Mouse (Mus musculus) kidney, postnatal 4 days (tissue): ENCODE data around the gene Lpcat3.
A peak's percentile ranks its signal among the peaks of the same experiment; 100 is the strongest.
"Not testable (repeated sequence)": the region's sequence is repeated elsewhere in the genome, so short reads cannot be mapped to it uniquely, and the experiment has no call there.

Source experiments
- DNase-seq, 2 experiments: peaks; one replicate each; pipeline ENCODE4 v3.0.0; 2021; ENCODE audit warnings: mixed read lengths in 2 of 2

Lpcat3 gene

DNA sequence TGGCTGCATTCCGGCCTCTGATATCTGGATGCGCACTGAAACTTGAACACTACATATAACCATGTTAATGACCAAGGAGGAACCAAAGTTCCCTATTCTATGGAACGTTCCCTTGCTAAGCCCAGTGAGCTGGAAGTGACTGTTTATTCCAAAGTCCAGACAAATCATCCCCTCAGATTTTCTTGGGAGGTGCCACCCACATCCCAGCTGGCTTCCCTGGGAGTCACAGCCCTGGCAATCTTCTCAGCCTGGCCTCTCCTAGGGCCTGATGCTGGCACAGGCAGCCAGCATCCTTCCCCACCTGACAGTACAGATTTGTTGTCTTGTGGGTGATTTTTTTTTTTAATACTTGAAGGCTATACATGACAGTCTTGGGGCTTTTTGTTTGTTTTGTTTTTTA is 16.7 kb downstream of the Lpcat3 start:
- DNase-seq, result no peak

DNA sequence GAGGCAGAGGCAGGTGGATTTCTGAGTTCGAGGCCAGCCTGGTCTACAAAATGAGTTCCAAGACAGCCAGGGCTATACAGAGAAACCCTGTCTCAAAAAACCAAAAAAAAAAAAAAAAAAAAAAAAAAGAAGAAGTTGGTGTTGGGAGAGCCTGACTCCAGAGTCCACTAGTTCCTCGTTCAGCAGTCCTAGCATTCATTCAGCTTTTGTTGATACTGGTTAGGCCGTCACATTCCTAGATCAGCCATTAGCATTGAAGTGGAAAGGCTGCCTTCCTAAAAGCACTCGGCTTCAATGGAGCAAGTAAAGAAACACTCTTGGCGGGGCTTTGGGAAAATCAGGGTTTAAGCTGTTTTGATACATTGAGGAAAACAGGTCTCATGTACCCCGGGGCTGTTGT is 19.5 kb downstream of the Lpcat3 start:
- not testable (repeated sequence) for DNase-seq

DNA sequence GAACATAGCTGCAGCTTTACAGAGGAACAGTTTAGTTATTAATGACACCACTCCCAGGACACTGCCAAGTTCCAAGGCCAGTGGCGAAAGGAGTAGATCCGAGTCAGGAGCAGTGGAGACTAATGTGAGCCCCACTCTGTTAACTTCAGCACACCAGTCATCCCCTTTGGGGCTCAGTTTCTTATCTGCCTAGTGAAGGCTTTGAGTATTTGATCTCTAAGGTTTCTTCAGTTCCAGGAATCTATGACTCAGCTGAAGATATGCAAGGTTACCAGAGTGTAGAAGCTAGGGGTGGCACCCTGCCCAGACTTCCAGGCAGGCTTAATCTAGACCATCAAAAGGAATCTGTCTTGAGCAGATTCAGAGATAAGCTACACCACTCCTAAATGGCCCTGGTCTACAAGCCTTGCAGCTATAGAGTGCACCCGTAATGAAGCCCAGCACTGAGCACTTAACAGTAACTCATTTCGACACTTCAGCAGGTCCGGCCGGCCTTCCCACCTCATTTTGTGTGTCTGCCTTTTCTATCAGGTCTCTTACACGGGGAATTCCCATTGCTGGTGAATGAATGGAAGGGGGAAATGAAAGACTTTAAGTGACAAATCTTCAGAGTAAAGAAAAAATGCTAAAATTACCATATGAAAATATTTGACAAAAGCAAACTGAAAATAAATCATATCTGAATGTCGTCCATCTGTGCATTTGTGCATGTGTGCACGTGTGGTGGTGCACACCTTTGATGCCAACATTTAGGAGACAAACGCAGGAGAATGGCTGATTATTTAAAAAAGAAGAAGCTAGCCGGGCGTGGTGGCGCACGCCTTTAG is 21.0 kb downstream of the Lpcat3 start:
- DNase-seq, result peak; percentile 56 to 75

DNA sequence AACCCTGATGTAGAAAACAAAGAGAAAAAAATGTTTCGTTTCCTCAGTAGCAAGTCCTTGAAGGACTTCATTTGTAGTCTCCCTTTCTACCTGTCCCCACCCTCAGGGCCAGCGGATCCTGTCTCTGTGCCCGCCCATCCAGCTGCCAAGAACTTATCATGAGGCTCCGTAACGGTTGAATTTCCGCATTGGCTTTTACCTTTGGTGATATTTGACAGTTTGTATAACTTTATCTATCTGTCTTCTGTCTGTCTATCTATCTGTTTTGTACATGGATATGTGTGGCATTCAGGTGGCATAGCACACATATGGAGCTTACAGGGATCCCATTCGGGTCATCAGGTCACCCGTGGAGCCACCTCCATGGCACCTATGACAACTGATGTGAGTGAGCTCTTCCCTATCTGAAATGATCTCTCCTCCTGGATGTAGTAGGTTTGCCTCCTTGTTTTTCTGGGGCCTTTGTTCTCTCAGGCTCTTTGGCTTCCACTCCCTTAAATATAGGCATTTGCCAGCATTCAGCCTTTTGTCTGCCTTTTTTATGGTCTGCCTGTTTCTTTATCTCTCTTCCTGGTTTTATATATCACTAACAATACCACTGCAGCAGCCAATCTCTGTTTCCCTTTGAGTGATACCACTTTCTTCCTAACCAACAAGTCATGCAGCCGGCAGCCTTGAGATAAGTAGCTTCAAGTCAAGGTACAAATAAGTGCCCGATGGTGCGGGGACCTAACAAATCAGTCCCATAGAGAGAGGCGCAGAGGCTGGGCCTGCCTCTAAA is 23.0 kb downstream of the Lpcat3 start:
- no peak for DNase-seq

DNA sequence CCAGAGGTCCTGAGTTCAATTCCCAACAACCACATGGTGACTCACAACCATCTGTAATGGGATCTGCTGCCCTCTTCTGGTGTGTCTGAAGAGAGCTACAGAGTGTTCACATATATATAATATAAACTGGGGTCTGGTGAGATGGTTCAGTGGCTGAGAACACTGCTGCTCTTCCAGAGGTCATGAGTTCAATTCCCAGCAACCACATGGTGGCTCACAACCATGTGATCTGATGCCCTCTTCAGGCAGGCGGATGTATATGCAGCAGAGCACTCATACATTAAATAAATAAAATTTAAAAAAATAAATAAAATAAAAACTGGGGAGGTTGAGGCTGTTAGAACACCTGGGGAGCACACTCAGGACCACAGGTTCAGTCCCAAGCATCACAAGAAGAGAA is 23.8 kb downstream of the Lpcat3 start:
- DNase-seq, result not testable (repeated sequence)

DNA sequence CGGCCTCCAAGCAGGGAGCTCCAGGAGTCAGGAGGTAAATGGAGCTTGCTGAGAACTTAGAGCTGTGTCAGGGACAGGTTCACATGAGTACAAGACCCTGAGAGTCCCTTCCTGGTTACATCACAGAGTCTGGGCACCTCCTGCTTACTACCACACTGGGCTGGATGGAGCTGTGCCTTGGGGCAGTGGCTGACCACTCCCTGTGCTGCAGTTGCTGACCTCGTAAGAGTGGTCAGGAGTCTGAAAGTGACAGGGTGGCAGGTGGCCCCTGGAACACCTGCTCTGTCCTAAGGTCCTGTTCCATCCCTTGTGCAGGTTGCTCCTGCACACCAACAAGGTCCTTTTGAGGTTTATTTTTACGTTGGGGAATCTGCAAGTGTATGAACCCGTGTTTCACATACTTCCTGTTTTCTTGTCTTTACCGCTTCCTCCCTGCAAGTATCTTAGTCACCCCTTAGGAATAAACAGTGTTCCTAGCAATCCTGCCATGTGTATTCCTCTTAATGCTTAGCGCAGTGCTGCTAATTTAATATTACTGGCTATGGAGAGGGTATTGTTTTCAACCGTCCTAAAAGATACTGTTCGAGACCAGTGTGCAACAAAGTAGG is 25.4 kb downstream of the Lpcat3 start:
- DNase-seq, result no peak

DNA sequence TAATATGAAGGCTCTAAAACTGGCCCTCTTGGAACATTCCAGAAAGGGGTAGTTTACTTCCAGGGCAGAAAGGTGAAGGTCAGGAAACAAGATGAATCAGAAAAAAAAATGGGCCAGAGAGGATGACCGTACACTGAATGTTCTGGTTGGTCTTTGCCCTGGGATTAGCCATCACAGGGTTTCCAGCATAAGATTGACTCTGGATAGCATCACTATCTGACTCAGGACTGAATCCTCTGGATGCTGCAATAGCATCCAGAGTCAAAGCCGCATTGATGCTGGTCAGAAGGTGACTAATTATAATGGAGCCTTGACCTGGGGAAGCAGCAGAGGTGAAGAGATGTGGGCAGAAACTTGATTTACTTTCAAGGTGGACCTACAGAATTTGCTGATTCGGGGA is 26.2 kb downstream of the Lpcat3 start:
- DNase-seq, result no peak

DNA sequence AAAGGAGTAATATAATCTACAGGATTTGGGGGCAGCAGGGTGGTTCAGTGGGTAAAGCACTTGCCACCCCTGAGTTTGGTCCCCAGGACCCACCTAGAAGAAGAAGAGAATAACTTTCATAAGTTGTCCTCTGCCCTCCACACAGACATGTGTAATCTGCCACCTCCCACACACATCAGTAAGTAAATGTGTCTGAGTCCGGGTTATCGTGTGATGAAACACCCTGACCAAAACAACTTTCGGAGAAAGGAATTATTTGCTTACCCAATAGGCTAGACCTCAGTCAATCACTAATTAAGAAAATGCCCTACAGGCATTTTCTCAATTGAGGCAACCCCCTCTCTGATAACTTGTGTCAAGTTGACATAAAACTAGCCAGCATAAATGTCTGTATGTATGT is 27.7 kb downstream of the Lpcat3 start:
- no peak for DNase-seq

DNA sequence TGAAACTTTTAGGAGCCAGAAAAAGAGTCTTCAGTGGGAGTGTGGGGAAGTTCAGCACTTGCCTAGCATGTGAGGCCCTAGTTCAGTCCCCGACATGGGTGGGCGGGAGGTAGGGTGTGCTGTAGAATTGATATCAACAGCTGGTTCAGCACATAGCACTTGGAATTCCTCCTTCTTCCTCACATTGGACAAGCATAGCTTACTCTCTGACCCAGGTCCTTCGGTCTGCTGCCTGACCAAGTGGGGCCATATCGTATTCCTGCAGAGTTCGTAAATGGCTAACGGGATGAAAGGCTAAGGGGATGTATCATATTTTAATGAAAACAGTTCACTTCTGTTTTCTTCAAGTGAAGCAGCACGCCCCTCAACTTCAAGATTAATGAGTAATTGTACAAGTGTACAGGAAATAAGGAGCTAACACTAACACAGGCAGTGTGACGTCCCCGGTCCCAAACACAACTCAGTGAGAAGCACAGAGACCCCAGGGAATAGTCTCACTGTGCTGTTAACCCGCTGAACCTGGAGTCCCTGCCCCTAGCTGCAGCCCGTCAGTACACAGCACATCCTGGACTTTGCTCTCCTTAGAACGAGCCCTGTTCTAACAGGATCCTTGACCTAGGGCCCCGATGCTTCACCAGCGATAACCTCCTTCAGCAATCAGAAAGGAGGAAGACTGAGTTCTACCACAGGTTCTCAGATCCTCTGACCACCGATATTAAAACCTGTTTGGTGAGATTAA is 30.6 kb downstream of the Lpcat3 start:
- DNase-seq, result peak; percentile 35 to 49

DNA sequence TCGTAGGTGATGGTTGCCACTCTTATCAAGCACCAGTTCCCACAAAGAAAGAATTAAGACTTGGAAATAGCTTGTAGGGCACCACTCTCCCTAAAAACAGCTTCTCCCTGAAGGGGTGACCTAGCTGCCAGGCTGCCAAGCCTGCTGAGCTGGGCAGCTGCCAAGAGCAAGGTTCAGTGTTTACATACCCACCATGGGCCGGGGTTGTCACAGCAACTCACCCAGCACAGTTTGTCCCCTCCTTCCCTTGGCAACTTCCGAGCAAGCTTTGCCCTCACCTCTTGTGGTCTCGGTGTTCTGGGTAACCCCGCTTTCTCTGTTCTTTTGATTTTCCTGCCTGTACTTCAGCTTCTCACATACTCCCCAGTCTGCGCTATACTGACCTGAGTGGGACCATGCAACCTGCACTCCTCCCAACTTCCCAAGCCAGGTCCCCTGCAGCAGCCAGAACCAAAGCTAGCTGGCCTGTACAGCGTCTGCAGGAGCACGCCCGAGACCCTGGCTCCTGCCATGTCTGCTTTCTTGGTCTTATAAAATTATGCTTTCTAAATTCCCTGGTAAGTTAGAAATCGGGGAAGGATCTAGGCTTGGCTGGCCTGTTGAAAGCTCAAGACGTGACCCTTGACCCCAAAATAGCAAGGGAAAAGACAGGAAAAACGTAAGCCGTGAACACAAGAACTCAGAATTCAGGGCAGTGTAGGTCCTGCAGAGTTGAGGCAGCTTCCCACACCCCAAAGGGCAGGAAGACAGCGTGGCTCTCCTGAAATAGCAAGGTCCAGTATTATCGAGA is 31.5 kb downstream of the Lpcat3 start:
- peak; percentile 82 to 90 for DNase-seq

DNA sequence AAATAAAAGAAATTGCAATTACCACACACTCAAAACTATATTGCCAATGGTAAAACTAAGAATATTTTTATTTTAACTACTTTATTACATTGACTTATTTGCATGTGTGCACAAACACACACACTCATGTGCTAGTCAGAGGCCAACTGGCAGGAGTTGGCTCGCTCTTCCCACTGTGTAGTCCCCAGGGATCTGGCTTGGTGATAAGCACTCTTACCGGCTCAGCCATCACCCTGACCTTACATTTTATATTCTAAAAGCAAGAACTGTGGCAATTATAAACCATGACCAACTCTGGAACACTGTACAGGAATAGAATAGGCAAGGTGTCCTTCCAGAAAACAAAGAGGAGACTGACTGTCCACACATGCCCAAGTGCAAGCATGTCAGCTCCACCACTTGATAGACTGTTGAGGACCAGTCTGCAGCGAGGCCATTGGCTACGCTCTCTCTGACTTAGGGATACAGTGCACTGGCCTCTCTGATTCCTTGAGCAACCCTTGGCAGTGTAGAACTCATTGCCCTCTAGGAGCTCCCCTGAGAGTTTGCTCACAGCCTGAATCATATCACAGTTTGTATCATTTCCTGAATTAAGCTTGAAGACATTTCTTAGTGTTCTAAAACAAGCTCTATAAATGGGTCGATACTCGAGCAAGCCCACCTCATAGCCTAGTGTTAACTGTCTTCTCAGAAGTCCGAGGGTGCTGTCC is 33.8 kb downstream of the Lpcat3 start:
- no peak for DNase-seq

DNA sequence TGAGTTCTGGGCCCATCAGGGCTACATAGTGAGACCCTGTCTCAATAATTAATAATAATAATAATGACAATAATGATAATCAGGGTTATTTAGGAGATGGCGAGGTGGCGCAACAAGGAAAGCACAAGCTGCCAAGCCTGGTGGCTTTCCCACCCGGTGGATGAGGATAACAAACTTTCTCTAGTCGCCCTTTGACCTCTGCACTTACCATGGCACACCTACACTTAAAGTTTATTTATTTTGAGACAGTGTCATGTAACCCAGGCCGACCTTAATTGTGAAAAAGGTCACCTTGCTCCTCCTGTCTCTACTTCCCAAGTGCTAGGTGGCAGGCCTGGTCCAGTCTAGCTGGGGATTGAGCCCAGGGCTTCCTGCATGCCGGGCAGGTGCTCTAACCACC is 35.9 kb downstream of the Lpcat3 start:
- DNase-seq, result no peak

DNA sequence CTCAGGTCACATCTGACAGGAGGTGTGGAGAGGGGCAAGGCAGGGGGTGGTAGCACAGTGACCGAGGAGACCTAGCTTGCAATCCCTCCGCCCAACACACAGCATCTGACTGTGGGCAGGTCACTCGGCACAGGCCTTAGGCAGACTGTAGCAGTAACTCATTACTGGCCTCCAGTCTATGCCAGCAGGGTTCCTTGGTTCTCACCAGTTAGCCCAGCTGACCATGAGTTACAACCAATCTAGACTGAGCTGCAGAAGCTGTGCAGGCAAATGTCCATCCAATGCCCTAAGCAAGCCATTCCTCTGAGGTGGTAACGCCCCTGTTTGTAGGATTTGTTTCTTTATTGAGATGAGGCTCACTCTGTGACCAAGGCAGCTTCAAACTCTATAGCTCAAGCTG is 36.5 kb downstream of the Lpcat3 start:
- no peak for DNase-seq

DNA sequence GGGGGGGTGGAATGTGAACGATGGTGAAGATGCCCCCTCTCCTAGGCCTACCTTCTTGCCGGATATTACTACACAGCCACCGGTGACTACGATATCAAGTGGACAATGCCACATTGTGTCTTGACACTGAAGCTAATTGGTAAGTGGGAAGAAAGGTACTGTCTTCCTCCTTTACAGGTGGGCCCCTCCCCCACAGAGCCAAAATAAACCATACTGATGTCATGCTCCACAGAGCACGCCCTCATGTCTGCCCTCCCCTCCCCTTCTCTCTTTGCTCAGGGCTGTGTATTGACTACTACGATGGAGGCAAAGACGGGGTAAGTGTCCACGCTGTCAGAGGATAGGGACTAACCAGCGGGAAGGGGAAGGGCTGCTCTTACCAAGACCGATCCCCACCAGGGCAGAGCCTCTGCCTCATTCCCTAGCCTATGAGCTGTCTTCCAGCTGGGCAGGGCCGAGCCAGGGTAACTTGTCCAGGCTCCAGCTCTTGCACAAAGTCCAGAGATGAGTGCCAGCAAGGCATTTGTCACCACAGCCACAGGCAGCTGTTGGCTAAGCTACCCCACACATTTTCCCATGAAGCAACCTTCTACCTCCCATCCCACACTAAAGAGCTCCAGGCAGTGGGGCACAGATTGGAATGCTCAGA is 37.3 kb downstream of the Lpcat3 start:
- peak; percentile 31 to 48 for DNase-seq

DNA sequence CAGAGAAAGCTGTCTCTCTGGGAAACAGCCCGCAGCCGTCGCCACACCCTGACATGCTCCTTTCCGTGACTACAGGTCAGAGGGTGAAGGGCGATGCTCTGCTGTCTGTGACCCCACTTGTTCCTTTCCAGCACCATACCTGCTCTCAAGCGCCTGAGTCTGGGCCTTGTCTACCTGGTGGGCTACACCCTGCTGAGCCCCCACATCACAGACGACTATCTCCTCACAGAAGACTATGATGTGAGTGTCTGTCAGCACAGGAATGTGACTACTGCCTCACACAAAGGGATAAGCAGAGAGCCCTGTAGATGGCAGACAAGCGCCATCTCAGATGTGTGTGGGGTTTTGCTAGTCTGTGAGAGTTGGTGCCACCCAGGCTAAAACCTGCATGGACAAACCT is 38.5 kb downstream of the Lpcat3 start:
- DNase-seq, result peak; percentile 35 to 55

DNA sequence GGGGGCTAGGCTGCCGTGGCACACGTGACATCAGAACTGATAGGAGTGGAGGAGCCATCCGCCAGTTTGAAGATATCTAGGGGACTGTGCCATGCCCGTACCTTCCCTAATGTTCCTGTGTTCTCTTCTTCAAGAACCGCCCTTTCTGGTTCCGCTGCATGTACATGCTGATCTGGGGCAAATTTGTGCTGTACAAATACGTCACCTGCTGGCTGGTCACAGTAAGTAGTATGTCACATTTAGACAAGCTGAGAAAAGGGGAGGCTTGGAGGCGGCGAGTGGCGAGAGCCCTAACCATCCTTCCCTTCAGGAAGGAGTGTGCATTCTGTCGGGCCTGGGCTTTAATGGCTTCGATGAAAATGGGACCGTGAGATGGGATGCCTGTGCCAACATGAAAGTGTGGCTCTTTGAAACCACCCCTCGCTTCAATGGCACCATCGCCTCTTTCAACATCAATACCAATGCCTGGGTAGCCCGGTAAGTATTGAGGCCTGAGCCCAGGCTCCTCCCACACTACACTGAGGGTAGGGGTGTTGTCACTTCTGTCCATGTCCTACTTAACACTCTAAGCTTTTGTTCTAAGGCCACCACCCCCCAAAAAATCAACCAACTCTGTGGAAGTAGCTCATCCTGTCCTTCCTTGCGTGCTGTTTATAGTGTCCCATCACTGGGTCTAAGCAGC is 39.4 kb downstream of the Lpcat3 start:
- no peak for DNase-seq

DNA sequence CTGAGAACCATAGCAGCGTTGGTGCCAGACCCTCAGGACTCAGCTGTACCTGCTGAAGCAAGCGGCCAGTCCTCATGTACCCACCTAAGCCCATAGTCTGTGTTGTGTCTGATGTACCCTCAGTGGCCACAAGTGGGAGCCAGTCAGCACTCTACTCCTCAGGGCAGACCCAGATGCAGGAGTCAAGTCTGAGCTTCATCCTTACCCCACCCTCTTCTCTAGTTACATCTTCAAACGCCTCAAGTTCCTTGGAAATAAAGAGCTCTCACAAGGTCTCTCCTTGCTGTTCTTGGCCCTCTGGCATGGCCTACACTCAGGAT is 39.9 kb downstream of the Lpcat3 start:
- DNase-seq, result peak; percentile 84 to 86

DNA sequence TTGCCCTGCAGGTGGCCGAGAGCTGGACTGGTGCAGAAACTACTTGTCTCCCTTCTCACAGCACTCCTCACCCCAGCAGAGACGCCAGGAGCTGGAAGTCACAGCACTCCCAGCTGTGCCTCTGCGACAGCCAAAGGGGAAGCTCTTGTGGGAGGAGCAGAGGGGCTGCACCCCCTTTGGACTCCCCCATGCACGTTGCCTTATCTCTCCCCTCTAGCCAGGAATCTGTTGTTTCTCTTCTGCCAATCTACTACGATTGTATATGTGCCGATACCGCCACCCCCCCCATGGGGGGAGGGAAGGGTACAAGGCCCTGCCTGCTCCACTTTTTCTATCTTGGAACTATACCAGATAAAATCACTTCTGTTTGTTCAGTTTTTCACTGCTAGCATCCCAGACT is 41.0 kb downstream of the Lpcat3 start:
- DNase-seq, result no peak

DNA sequence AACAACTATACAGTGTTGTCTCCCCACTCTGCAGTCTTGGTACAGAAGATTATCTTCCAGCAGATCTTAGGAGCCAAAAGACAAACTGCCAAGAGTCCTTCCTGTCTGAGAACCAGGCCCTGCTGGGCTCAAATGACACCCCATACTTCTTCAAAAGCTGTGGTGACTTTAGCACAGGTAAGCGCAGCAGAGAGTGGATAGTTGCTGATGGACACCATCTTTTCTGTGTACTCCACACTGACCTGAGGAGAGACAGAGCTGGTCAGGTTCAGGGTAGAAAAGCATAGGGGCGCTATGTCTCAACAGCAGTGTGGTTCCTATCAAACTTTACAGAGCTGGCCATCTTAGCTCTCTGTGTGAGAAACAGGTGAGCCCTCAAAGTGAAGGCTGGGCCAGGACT is 41.6 kb downstream of the Lpcat3 start:
- DNase-seq, result no peak

DNA sequence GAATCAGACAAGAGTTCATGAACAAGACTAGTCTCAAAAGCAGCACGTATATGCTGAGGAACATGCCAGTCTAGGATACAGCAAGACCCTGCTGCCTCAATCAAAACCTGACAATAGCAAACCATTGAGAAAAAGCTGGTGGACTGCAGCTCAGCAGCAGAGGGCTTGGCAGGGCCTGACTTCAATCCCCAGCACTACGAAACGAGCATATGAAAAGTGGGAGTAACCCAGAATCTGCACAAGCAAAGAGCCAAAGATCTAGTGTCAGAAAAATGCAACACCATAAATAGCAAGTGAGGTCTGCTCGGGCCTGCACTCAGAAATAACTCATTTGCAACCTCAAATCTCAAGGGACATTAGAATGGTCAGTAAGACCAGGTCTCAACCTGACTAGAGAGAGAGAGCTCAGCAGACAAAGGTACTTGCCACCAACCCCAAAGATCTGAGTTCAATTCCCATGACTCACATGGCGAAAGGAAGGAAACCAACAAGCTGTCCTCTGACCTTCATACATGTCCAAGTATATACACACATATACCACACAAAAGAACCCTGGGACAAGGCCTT is 43.3 kb downstream of the Lpcat3 start:
- no peak for DNase-seq
